Mouse (Mus musculus) CD4-positive, CD25-positive, alpha-beta regulatory T cell, adult 4 months (primary cell): ENCODE results near the gene Banp. TPM values are rescaled to one million over a fixed set of nuclear protein-coding genes. Genes with fewer than 3 reads are reported as not detected.

Source experiments
- ATAC-seq: one replicate; pipeline ENCODE4 v1.8.0; 2017
- polyA plus RNA-seq, 2 experiments: library from polyadenylated mRNA; unstranded; fragments of 100-300 nt; shearing (Covaris generic); gene quantifications; one replicate each; pipeline ENCODE4 v1.2.1; 2017

Banp gene
- polyA plus RNA-seq, 2 experiments from 2014 or later = 34.5 to 47.5 TPM

GRCm38 (mm10) chr8:121951656-121952009, 2.1 kb downstream of the Banp start:
- no peak for ATAC-seq

- ATAC-seq = no peak
These were observed 2.6 kb downstream of the Banp start for GRCm38 (mm10) chr8:121952122-121952521.

GRCm38 (mm10) chr8:121952800-121953199, 3.2 kb downstream of the Banp start:
- ATAC-seq = no peak

- no peak for ATAC-seq
These were observed 4.4 kb downstream of the Banp start for GRCm38 (mm10) chr8:121953821-121954545.

GRCm38 (mm10) chr8:121954981-121955555, 5.5 kb downstream of the Banp start:
- ATAC-seq = no peak

GRCm38 (mm10) chr8:121955825-121956500, 6.4 kb downstream of the Banp start:
- ATAC-seq = no peak

DNA sequence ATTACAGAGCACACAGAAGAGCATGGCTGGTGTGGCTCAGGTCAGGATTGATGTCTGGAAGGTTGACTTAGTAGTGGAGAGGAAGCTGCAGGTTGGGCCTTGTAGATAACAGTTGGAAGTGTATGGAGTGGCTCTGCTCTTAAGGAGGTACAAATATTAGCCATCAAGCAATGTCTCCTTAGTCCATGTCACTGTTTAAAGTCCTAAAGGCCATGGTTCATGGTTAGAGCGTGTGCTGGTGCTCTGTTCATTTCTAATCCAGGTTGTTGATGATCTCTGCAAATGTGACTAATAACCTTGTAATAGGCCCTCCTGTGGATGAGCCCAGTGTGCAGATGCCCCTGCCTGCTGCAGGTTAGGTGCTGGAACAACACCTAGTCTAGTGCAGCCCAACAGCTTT, 8.8 kb downstream of the Banp start:
- ATAC-seq = no peak

DNA sequence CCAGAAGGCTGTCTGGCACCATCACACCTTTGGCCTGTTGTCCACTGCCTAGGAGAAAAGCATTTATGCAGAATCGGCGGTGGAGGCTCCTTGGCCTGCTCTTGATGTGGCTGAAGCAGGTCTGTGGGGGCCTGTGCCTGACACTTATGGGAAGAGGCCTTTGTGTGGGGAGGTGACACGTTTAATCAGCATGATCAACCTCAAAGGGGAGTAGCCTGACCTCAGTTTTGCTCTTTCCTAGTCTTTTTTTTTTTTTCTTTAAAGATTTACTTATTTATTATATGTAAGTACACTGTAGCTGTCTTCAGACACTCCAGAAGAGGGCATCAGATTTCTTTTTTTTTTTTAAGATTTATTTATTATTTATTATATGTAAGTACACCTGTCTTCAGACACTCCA, 13.3 kb downstream of the Banp start:
- ATAC-seq = no peak

DNA sequence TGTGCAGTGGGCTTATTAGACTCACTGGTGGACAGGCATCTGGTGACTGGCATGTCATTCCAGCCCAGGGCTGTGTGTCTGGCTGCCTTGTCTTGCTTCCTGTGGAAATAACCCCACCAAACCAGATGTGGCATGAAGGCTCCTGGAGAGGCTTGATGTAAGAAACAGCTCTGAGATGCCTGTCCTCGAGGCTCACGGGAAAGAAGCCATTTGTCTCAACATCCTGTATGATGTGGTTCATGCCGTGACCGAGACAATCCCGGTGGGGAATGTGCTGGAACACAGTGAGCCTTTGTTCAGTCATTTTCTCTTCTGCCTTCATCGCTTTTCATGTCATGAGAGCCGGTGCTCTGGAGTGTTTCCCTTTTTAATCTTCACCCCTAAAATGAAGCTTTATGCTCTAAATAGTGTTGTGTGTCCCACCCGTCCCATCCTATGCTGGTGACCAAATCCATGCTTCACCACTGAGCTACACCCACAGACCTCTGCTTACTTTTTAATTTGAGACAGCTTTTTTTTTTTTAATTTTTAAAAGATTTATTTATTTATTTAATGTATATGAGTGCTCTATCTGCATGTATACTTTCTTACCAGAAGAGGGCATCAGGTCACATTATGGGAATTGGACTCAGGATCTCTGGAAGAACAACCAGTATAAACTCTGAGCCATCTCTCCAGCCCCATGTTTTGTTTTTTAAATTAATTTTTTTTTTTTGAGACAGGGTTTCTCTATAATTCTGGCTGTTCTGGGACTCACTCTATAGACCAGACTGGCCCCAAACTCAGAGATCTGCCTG, 15.4 kb downstream of the Banp start:
- peak; percentile 26 for ATAC-seq

DNA sequence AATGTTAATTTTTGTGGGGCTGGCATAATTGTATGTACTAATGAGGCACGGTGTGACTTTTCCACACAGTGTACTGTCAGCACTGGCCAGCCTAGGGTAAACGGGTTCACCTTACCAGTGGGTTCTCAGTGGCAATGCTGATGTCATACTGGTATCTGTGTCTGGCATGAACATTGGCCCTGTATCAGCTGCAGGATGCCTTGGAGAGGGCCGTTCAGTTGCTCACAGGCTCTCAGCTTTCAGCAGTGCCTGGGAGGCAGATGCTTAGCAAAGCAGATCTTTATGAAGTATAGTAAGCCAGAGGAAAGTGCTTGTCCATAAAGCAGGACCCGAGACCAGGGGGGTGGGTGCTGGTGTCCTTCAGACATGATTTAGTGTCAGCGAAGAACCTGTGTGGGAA, 16.6 kb downstream of the Banp start:
- no peak for ATAC-seq

DNA sequence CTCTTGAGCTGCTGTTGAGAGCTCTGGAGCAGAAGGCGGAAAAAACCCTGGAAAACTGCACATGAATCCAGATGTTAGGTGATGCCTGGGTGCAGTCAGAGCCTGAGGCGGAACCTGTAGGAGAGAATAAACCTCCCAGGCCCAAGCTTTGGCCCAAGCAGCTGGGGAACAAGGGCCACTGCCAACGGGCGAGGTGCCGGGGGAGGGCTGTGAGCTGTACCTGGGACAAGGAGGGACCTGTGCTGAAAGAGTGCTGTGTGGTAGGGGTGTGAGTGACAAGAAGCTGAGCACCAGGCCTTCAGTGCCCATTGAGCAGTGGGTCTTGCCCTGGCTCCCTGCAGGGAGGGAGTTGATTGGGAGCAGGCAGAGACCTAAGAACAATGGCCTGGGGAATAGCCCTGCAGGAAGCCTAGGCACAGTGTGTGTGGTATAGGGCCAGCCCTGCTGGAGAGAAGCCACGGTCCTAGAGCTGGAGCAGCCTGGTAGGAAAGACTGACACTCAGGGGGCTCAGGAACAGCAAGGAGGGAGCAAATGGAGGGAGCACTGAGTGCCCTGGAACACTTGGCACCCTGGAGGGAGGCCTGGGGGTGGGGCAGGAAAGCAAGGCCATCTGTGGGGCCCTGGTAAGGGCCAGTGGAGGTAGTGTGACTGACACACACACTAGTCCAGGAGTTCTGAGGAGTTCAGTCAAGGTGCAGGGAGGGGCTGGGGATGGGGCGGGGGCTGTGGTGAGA, 17.3 kb downstream of the Banp start:
- ATAC-seq = no peak

- no peak for ATAC-seq
These were observed 18.4 kb downstream of the Banp start for GRCm38 (mm10) chr8:121967977-121968376.

- ATAC-seq = no peak
These were observed 19.0 kb downstream of the Banp start for GRCm38 (mm10) chr8:121968542-121968941.

DNA sequence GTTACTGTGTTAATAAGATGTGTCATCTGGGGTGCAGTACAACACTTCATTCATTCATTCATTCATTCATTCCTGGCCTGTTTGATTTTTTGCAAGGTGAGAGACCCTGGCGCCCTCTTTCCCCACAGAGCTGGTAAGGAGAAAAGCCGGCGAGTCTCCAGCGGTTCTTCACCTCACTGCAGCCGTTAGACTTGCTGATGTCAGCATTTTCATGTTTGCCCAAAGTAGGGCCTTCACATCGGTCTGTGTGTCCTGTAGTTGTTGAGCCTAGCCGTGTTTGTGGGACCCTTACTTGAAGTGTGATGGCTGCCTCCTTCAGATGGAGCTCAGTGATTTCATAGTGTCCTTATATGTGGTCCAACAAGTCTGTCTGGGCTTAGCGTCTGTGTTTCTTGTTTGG, 20.7 kb downstream of the Banp start:
- ATAC-seq = no peak

DNA sequence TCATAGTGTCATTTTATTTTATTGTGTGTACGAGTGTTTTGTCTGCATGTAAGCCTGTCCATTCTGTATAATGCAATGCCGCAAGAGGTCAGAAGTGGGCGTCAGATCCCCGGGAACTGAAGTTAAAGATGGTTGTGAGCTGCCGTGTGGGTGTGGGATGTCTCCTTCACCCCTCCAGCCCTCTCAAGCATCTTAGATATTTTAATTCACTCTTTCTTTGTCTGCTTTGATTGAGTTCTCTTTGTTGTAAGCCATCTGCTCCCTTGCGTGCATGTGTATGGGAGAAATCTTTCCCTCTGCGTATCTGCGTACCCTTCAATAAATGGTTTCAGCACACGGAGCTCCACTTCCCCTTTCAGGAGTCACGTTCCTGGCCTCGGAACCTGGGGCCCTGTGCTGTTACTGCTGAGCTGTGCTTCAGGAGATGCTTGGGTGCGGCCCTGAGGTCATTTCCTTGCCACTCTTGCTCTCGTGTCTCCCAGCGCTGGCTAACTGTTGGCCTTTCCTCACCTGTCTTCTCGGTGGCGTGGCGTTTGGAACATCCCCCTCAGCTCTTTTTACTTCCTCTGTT, 22.0 kb downstream of the Banp start:
- ATAC-seq = no peak

DNA sequence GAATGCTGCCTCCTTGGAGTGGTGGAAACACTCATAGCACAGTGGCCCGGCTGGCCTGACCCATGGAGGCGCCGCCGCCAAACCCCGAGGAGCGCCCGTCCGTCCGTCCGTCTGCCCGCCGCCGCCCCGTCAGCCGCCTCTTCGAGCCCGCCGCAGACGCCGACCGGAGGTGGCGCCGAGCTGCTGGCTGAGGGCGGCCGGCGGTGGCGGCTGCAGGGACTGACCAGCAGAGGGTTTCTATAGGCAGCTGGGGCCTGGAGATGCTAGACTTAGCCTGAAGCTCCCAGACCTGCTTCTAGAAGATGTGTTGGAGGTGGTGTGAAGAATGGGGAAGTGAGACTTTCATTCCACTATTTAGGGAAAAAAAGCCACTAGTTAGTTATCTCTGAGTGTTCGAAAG, 24.4 kb downstream of the Banp start:
- ATAC-seq = no peak

- no peak for ATAC-seq
These were observed 28.5 kb downstream of the Banp start for GRCm38 (mm10) chr8:121977819-121978590.

DNA sequence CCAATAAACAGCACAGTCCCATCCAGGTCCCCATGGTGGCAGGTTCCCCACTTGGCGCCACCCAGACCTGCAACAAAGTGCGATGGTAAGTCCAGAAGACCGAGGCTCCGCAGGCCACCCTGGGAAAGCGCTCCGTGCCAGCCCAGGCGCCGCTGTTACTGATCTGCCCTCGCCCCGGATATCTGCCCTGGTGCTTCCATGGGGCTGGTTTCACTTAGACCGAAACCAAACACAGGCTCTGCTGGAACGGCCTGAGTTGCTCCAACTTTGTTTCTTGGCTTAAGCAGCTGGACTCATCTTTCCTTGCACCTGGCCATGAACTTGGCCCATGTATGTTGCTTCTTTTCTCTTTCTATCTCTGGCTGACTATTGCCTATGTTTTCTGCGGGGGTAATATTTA, 29.1 kb downstream of the Banp start:
- ATAC-seq = no peak

GRCm38 (mm10) chr8:121980792-121981519, 31.4 kb downstream of the Banp start:
- ATAC-seq = no peak

- no peak for ATAC-seq
These were observed 32.0 kb downstream of the Banp start for GRCm38 (mm10) chr8:121981520-121981895.

GRCm38 (mm10) chr8:121985673-121986072, 36.1 kb downstream of the Banp start:
- no peak for ATAC-seq
